Mouse (Mus musculus) limb, embryonic 14.5 days (tissue): ENCODE data around the gene Lim2. TPM values are rescaled to one million over a fixed set of nuclear protein-coding genes. Genes with fewer than 3 reads are reported as not detected.

Source experiments
- ATAC-seq: fragments of 200-750 bp; cut with Nextera tagmentation; 2 replicates; pipeline ENCODE4 v1.8.0; 2017; ENCODE audit warnings: low read depth, moderate number of reproducible peaks, moderate TSS enrichment; ENCODE audit not compliant: low FRiP score
- DNase-seq: peaks from one replicate; pipeline ENCODE4 v3.0.0-alpha.2; 2015; ENCODE audit warnings: low spot score
- H3K27ac ChIP-seq: fragments of 300-500 bp; sonication (generic); replicated peaks from 2 replicates; pipeline ENCODE4 v1.5.1; 2014; ENCODE audit warnings: low read depth, mild to moderate bottlenecking, low read length, moderate library complexity, mixed read lengths
- H3K27me3 ChIP-seq: fragments of 300-500 bp; sonication (generic); 2 replicates; pipeline ENCODE4 v1.6.1; 2014; ENCODE audit warnings: low read length, mixed read lengths; ENCODE audit not compliant: control insufficient read depth, insufficient read depth
- H3K36me3 ChIP-seq: fragments of 300-500 bp; sonication (generic); 2 replicates; pipeline ENCODE4 v1.6.1; 2014; ENCODE audit warnings: mild to moderate bottlenecking, low read length, moderate library complexity, mixed read lengths; ENCODE audit not compliant: control insufficient read depth, insufficient read depth
- H3K4me1 ChIP-seq: fragments of 300-500 bp; sonication (generic); 2 replicates; pipeline ENCODE4 v1.6.1; 2014; ENCODE audit warnings: antibody characterized with exemption, low read length, mixed read lengths; ENCODE audit not compliant: control insufficient read depth, insufficient read depth
- H3K4me2 ChIP-seq: fragments of 300-500 bp; sonication (generic); replicated peaks from 2 replicates; pipeline ENCODE4 v1.6.1; 2014; ENCODE audit warnings: low read depth, mild to moderate bottlenecking, low read length, moderate library complexity; ENCODE audit not compliant: severe bottlenecking
- H3K4me3 ChIP-seq: fragments of 300-500 bp; sonication (generic); replicated peaks from 2 replicates; pipeline ENCODE4 v1.5.1; 2014; ENCODE audit warnings: low read length
- H3K9ac ChIP-seq: fragments of 300-500 bp; sonication (generic); 2 replicates; pipeline ENCODE4 v1.6.1; 2014; ENCODE audit warnings: mild to moderate bottlenecking, low read depth, low read length, moderate library complexity; ENCODE audit not compliant: severe bottlenecking
- H3K9me3 ChIP-seq: fragments of 300-500 bp; sonication (generic); 2 replicates; pipeline ENCODE4 v1.6.1; 2016; ENCODE audit warnings: low read length; ENCODE audit not compliant: control insufficient read depth
- POLR2A ChIP-seq: fragments of 200-500 bp; IDR thresholded peaks from 2 replicates; pipeline ENCODE4 v1.8.0; 2012; ENCODE audit warnings: inconsistent platforms, mild to moderate bottlenecking, moderate library complexity, borderline replicate concordance; ENCODE audit not compliant: insufficient read depth, insufficient read length; ENCODE audit errors: extremely low read depth
- WGBS: fragments of 180-500 bp; shearing (Covaris S2); extraction: QIAGEN DNeasy Blood & Tissue Kit; methylation state at CpG from one replicate; pipeline ENCODE4 v1.1.7; 2014; 5-methylcytosine and 5-hydroxymethylcytosine counted together
- polyA plus RNA-seq, 2 experiments: library from polyadenylated mRNA; depleted of rRNA in 1 of 2; stranded (reverse) in 1 of 2; unstranded in 1 of 2; fragments of >200 nt; fragmentation: Nextera tagmentation in 1 of 2; extraction: Ambion mirVana in 1 of 2; gene quantifications; 2 replicates each; pipeline versions ENCODE4 v1.2.1 to v1.2.3; 2012 to 2014

The Lim2 gene
- polyA plus RNA-seq (2012; rRNA removed) (not detected in 2 replicates), polyA plus RNA-seq (2014; fragmentation: Nextera tagmentation; extraction: Ambion mirVana) (not detected in 2 replicates)

DNA sequence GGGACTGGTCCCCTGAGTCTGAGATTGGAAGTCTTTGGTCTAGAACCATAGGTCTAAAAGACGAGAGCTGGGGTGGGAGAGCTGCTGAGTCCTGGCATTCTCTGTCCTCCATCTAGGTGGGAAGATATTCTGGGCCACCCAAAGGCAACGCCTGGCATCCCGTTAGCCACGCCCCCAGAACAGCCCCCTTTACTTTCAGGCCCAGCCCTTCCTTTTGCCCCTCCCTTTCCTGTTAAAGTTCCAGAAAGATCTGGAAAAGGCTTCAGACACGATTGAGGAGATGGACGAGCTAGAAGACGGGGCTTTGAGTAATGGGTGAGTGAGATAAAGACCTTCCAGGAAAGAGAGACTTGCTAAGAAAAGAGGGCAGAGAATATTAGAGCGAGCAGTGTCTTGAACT lies at the start of gene Lim2:
Gene Lim2, plus strand, starts transcription at position 265 of the 400 bp plus-strand sequence.
- DNase-seq (no peak), ATAC-seq (no peak)
- H3K27ac ChIP-seq, result no peak within 1 kb of the TSS
- WGBS, result 88% methylated on average over 8 of the region's 8 CpGs
- no peak for TF ChIP-seq POLR2A
- H3K27me3 ChIP-seq, result no peaks in the 10 kb centered on the region
- H3K4me2 ChIP-seq, result no peak within 1 kb of the TSS
- no peaks in the 10 kb centered on the region for H3K9me3 ChIP-seq
- H3K36me3 ChIP-seq, result no peaks in the 10 kb centered on the region
- no peak within 1 kb of the TSS for H3K4me3 ChIP-seq
- H3K4me1 ChIP-seq, result no peaks in the 10 kb centered on the region
- no peak within 1 kb of the TSS for H3K9ac ChIP-seq

GRCm38 (mm10) chr7:43378226-43378625 lies 49.2 kb upstream of the Lim2 start:
- DNase-seq (peak; percentile 63), ATAC-seq (no peak)
- WGBS, result 20% methylated on average over 5 of the region's 5 CpGs
- no peak for TF ChIP-seq POLR2A
- Histone ChIP-seq H3K4me3 (no peak overlapping the region), H3K9me3 (no peaks in the 10 kb centered on the region), H3K27me3 (no peaks in the 10 kb centered on the region), H3K9ac (no peak overlapping the region), H3K4me2 (no peak overlapping the region), H3K27ac (no peak overlapping the region), H3K36me3 (no peaks in the 10 kb centered on the region), H3K4me1 (no peaks in the 10 kb centered on the region)

GRCm38 (mm10) chr7:43392349-43393121 lies 34.9 kb upstream of the Lim2 start:
- DNase-seq (no peak), ATAC-seq (no peak)
- H3K4me2 ChIP-seq, result no peak overlapping the region
- H3K4me3 ChIP-seq, result no peak overlapping the region
- WGBS, result 71% methylated on average over 8 of the region's 8 CpGs
- TF ChIP-seq POLR2A, result no peak
- H3K36me3 ChIP-seq, result no peaks in the 10 kb centered on the region
- no peaks in the 10 kb centered on the region for H3K27me3 ChIP-seq
- no peaks in the 10 kb centered on the region for H3K9me3 ChIP-seq
- H3K27ac ChIP-seq, result no peak overlapping the region
- H3K4me1 ChIP-seq, result no peaks in the 10 kb centered on the region
- H3K9ac ChIP-seq, result no peak overlapping the region

DNA sequence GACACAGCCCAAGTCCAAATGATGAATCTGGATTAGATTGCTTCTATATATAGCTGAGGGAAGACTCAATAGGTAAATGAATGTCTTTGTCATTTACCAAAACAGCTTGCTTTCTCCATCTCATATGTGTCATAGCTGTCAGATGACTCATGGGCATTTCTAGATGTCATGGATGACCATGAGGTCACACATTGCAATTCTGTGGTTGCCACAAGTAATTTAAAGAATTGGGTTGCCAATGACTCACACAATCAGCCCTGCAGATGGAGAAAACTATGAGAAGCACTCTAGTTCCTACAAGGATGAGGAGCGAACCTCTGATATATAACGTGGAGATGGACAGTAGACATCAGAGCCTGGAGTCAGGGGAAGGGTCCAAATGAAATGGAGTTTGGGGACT lies 28.0 kb upstream of the Lim2 start:
- 76% methylated on average over 2 of the region's 2 CpGs for WGBS
- no peaks in the 10 kb centered on the region for H3K27me3 ChIP-seq

GRCm38 (mm10) chr7:43402718-43403117 lies 24.8 kb upstream of the Lim2 start:
- Histone ChIP-seq H3K27me3 (no peaks in the 10 kb centered on the region), H3K4me3 (no peak overlapping the region), H3K9ac (no peak overlapping the region), H3K36me3 (no peaks in the 10 kb centered on the region), H3K27ac (no peak overlapping the region), H3K4me1 (no peaks in the 10 kb centered on the region), H3K9me3 (no peaks in the 10 kb centered on the region), H3K4me2 (no peak overlapping the region)
- WGBS, result 21% methylated on average over 2 of the region's 2 CpGs
- DNase-seq (no peak), ATAC-seq (no peak)
- TF ChIP-seq POLR2A, result no peak

More for the DNA sequence above, 28.0 kb upstream of the Lim2 start:
- no peak overlapping the region for H3K9ac ChIP-seq
- no peak overlapping the region for H3K4me2 ChIP-seq
- DNase-seq (no peak), ATAC-seq (no peak)
- H3K36me3 ChIP-seq, result no peaks in the 10 kb centered on the region
- no peaks in the 10 kb centered on the region for H3K4me1 ChIP-seq
- H3K27ac ChIP-seq, result no peak overlapping the region
- H3K9me3 ChIP-seq, result no peaks in the 10 kb centered on the region
- no peak overlapping the region for H3K4me3 ChIP-seq
- no peak for TF ChIP-seq POLR2A
